Mouse (Mus musculus) midbrain, postnatal 0 days (tissue): ENCODE results near the gene Gm49776. TPM values are rescaled to one million over a fixed set of nuclear protein-coding genes. Genes with fewer than 3 reads are reported as not detected.

Experiments
- ATAC-seq: fragments of 200-750 bp; cut with Nextera tagmentation; 2 replicates; pipeline ENCODE4 v1.8.0; 2017; ENCODE audit warnings: moderate number of reproducible peaks, mild to moderate bottlenecking, moderate TSS enrichment, moderate library complexity; ENCODE audit not compliant: low FRiP score
- DNase-seq: peaks from one replicate; pipeline ENCODE4 v3.0.0-alpha.2; 2015; ENCODE audit warnings: low spot score
- H3K27ac ChIP-seq: fragments of 300-500 bp; sonication (generic); 2 replicates; pipeline ENCODE4 v1.5.1; 2014; ENCODE audit warnings: low read depth, mild to moderate bottlenecking, low read length, mixed read lengths
- H3K27me3 ChIP-seq: fragments of 300-500 bp; sonication (generic); 2 replicates; pipeline ENCODE4 v1.6.1; 2014; ENCODE audit warnings: low read length, control low read depth, mixed read lengths; ENCODE audit not compliant: insufficient read depth
- H3K36me3 ChIP-seq: fragments of 300-500 bp; sonication (generic); 2 replicates; pipeline ENCODE4 v1.6.1; 2014; ENCODE audit warnings: low read length, control low read depth, mixed read lengths; ENCODE audit not compliant: insufficient read depth
- H3K4me1 ChIP-seq: fragments of 300-500 bp; sonication (generic); 2 replicates; pipeline ENCODE4 v1.6.1; 2014; ENCODE audit warnings: mild to moderate bottlenecking, control low read depth, antibody characterized with exemption, low read length, mixed read lengths; ENCODE audit not compliant: insufficient read depth
- H3K4me2 ChIP-seq: fragments of 300-500 bp; sonication (generic); 2 replicates; pipeline ENCODE4 v1.6.1; 2014; ENCODE audit warnings: low read depth, mild to moderate bottlenecking, low read length, mixed read lengths; ENCODE audit not compliant: poor library complexity, severe bottlenecking
- H3K4me3 ChIP-seq: fragments of 300-500 bp; sonication (generic); 2 replicates; pipeline ENCODE4 v1.5.1; 2014; ENCODE audit warnings: low read depth, mild to moderate bottlenecking, low read length, moderate library complexity
- H3K9ac ChIP-seq: fragments of 300-500 bp; sonication (generic); replicated peaks from 2 replicates; pipeline ENCODE4 v1.6.1; 2014; ENCODE audit warnings: mild to moderate bottlenecking, low read length, moderate library complexity, mixed read lengths; ENCODE audit not compliant: poor library complexity, severe bottlenecking
- H3K9me3 ChIP-seq: fragments of 300-500 bp; sonication (generic); 2 replicates; pipeline ENCODE4 v1.6.1; 2016; ENCODE audit warnings: low read length, control low read depth
- CTCF ChIP-seq: IDR thresholded peaks from 2 replicates; pipeline ENCODE4 v1.5.1; 2016; ENCODE audit warnings: antibody characterized with exemption, mild to moderate bottlenecking
- WGBS: fragments of 180-500 bp; shearing (Covaris S2); extraction: QIAGEN DNeasy Blood & Tissue Kit; methylation state at CpG from one replicate; pipeline ENCODE4 v1.1.7; 2014; 5-methylcytosine and 5-hydroxymethylcytosine counted together
- polyA plus RNA-seq: library from polyadenylated mRNA; unstranded; fragments of >200 nt; fragmentation: Nextera tagmentation; extraction: Ambion mirVana; gene quantifications from 2 replicates; pipeline ENCODE4 v1.2.1, GENCODE M21; 2015
- total RNA-seq: library from RNA; depleted of rRNA; stranded (reverse); fragments of >200 nt; gene quantifications from 2 replicates; pipeline ENCODE4 v1.2.3, GENCODE M21; 2014

Gm49776 gene
- total and polyA plus RNA-seq, 2 experiments from 2014 or later, result 1.3 TPM; not detected in 1

DNA sequence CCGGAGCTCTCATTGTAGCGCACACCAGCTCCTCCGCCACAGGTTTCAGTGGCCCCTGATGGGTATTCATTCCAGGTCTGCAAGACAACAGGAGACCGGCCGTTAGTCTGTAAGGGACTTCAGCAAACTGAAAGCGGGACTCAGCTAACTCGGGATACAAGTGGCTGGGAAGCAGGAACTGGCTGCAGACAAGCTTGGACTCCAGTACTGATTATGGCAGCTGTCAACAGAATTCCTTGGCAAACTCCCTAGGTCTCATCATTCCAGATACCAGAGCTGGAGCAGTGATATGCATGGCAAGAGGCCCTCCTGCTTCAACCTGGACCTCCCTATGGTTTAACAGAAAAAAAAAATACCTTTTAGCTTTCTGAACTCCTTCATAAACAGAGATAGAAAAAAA lies 43.3 kb downstream of the Gm49776 start:
- Histone ChIP-seq H3K4me3 (no peak overlapping the region), H3K27me3 (no peaks in the 10 kb centered on the region), H3K27ac (peak overlapping the region; percentile 86), H3K9ac (peak overlapping the region; percentile 54), H3K4me2 (peak overlapping the region; percentile 41), H3K4me1 (peaks cover 23% of the 10 kb centered on the region; the same call in 1 of the 2 replicates), H3K36me3 (no peaks in the 10 kb centered on the region), H3K9me3 (no peaks in the 10 kb centered on the region)
- WGBS, result 57% methylated on average over 7 of the region's 7 CpGs
- no peak for TF ChIP-seq CTCF
- DNase-seq, result peak; percentile 41
- ATAC-seq, result no peak

DNA sequence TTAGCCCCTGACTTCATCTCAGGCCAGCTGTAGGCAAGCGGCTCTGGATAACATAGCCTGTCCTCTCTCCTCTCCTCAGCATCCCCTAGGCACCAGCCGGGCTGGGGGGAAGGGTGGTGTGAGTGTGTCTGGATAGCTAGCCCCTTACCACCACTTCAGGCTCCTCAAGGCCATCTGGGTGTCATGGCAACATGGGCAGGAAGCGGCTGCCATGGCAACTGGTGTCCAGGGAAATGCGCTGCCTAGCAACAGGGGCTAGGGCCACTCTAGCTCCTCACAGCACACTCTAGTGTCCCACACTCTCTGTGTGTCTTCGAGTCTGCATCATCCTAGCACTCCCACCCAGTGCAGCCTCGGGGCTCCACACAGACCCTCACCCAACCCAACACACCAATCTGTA lies 44.4 kb downstream of the Gm49776 start:
- TF ChIP-seq CTCF, result peak; percentile 47
- peak; percentile 96 for DNase-seq
- Histone ChIP-seq H3K9ac (peak overlapping the region; percentile 54; the same call in 1 of the 2 replicates), H3K4me2 (peak overlapping the region; percentile 41), H3K9me3 (no peaks in the 10 kb centered on the region), H3K27me3 (no peaks in the 10 kb centered on the region), H3K36me3 (no peaks in the 10 kb centered on the region), H3K4me3 (peak overlapping the region; percentile 13; the same call in 1 of the 2 replicates), H3K27ac (peak overlapping the region; percentile 86), H3K4me1 (peaks cover 21% of the 10 kb centered on the region; the same call in 1 of the 2 replicates)
- ATAC-seq, result peak; percentile 90
- WGBS, result 10% methylated on average over 6 of the region's 6 CpGs

DNA sequence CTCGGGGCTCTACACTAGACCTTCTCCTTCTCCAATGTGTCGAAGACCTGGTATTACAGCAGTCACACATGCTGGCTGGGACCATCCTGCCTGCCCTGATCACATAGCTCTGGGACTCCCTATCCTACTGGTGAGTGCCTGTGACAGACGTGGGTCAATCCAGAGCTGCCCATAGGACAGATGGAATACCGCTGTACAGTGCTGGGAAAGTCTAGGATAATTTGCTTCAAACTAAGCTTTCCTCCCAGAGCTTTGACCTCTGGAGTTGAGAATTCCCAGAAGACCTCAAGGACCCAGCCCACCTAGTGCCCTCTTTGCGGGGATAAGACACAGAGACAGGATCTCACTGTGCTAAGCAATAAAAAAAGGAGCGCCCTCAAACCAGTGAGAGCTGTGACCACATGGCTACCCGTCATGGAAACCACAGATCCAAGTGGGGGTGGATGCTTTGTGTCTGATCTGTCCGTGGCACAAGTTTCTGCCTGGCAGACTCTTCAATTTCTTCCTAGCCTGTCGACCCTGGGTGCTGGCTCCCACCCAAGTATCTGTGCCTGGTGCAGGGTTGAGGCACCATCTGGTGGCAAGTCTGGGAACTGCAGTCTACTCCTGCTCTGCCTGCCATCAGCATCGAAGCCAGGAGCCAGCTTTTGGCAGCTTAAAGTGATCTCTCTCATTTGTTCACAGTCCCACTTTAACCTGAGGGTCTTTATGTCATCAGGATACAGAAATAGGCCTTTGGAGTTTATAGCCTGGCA lies 46.5 kb downstream of the Gm49776 start:
- no peak overlapping the region for H3K4me3 ChIP-seq
- 0 out of 2 replicates have a peak overlapping the region, but pooled peaks have one; percentile 18 for H3K27ac ChIP-seq
- no peaks in the 10 kb centered on the region for H3K9me3 ChIP-seq
- whole genome bisulfite sequencing, result 40% methylated on average over 10 of the region's 10 CpGs
- DNase-seq (peak; percentile 94), ATAC-seq (no peak)
- no peak overlapping the region for H3K9ac ChIP-seq
- TF ChIP-seq CTCF, result peak; percentile 100
- H3K4me2 ChIP-seq, result no peak overlapping the region
- peaks cover 21% of the 10 kb centered on the region; the same call in 1 of the 2 replicates for H3K4me1 ChIP-seq
- H3K36me3 ChIP-seq, result no peaks in the 10 kb centered on the region
- no peaks in the 10 kb centered on the region for H3K27me3 ChIP-seq

DNA sequence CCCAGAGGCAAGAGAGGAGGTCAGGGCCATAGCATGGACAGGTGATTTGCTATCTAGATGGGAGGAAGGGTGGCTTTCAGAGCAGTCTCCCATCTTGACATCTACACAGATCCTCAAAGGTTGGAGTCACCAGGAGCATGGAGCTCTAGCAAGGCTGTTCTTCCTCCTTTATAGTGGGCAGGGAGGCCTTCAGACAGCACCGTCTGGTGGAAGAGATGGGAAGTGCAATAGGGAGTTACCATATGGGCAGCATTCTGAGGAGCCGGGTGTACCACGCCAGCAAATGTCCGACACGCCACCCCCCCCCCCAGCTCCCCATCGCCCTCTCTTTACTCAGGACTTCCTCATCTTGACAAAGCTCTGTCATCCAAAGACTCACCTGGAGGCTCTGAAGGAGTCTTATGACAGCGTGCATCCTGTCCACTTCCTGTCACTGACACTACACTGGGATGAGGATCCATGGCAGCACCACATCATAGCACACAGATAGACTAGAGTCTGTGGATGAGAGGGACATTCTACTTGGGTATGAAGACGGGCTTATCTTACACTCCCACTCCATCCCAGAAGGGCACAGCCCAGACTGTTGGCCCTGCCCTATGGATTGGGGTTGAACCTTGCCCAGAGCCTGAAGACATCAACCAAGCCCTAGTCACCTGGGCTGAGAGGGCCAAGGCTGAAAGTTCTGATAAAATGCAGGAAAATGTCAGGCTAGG lies 47.3 kb downstream of the Gm49776 start:
- H3K4me1 ChIP-seq, result peaks cover 21% of the 10 kb centered on the region; the same call in 1 of the 2 replicates
- H3K9me3 ChIP-seq, result no peaks in the 10 kb centered on the region
- DNase-seq (peak; percentile 73), ATAC-seq (no peak)
- no peak overlapping the region for H3K27ac ChIP-seq
- peak; percentile 89 for TF ChIP-seq CTCF
- H3K36me3 ChIP-seq, result no peaks in the 10 kb centered on the region
- H3K27me3 ChIP-seq, result no peaks in the 10 kb centered on the region
- WGBS, result 25% methylated on average over 8 of the region's 8 CpGs
- no peak overlapping the region for H3K9ac ChIP-seq
- H3K4me2 ChIP-seq, result no peak overlapping the region
- no peak overlapping the region for H3K4me3 ChIP-seq

DNA sequence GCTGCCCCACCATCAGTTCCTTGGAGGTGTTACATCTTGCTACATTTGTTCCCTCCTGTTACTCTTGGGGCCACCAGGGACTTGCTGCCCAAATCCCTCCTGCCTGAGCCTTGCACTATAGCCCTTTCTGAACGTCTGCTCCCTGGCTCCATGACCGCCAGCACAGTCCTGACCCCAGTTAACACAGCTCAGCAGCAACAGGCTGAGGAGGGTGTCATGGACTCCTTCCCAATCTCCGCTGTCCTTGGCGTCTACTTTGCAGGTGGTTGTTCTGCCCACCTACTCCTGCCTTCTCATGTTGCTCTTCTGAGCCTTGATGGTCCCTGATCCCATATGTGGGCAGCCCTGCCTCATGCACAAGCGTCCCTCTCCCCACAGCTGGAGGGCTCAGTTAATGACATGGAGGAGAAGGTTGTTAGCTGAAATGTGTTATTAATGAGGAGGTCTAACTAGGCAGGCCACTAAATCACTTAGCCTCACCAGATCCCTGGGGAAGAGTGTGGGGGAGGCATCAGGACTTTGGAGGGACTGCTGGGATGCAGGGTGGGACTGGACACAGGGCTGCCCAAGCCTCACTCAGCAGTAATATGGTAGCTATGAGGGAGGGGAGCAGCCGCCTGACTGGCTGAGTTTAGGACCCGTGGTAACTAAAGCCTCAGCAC lies 54.6 kb downstream of the Gm49776 start:
- no peak overlapping the region for H3K4me2 ChIP-seq
- no peak overlapping the region for H3K27ac ChIP-seq
- no peaks in the 10 kb centered on the region for H3K36me3 ChIP-seq
- H3K9ac ChIP-seq, result no peak overlapping the region
- H3K27me3 ChIP-seq, result no peaks in the 10 kb centered on the region
- H3K9me3 ChIP-seq, result no peaks in the 10 kb centered on the region
- H3K4me3 ChIP-seq, result no peak overlapping the region
- 64% methylated on average over 7 of the region's 7 CpGs for WGBS
- TF ChIP-seq CTCF, result no peak
- no peak for ATAC-seq
- no peaks in the 10 kb centered on the region for H3K4me1 ChIP-seq
- no peak for DNase-seq
